Mouse (Mus musculus) cerebellum, postnatal 25 days (tissue): ENCODE measurements around the gene Clstn2.

ENCODE experiments used
- DNase-seq, 2 experiments: peaks; one replicate each; pipeline ENCODE4 v3.0.0; 2021; ENCODE audit warnings: mixed read lengths in 2 of 2

The Clstn2 gene

GRCm38 (mm10) chr9:97950378-97951006 is 82.5 kb downstream of the Clstn2 start:
- DNase-seq, result no peak

- no peak for DNase-seq
Observed at GRCm38 (mm10) chr9:97919326-97919725, 113.7 kb downstream of the Clstn2 start.

GRCm38 (mm10) chr9:97891415-97891814 is 141.6 kb downstream of the Clstn2 start:
- DNase-seq, result no peak

GRCm38 (mm10) chr9:97883336-97883735 is 149.6 kb downstream of the Clstn2 start:
- no peak for DNase-seq

GRCm38 (mm10) chr9:97867013-97867700 is 165.8 kb downstream of the Clstn2 start:
- no peak for DNase-seq

GRCm38 (mm10) chr9:97852859-97853258 is 180.1 kb downstream of the Clstn2 start:
- no peak for DNase-seq

GRCm38 (mm10) chr9:97847873-97848838 is 184.8 kb downstream of the Clstn2 start:
- DNase-seq, result no peak

GRCm38 (mm10) chr9:97842054-97842453 is 190.9 kb downstream of the Clstn2 start:
- no peak for DNase-seq

GRCm38 (mm10) chr9:97831216-97831615 is 201.8 kb downstream of the Clstn2 start:
- DNase-seq, result no peak

- DNase-seq, result no peak
Observed at GRCm38 (mm10) chr9:97829919-97830318, 203.1 kb downstream of the Clstn2 start.

GRCm38 (mm10) chr9:97827689-97828088 is 205.3 kb downstream of the Clstn2 start:
- no peak for DNase-seq

GRCm38 (mm10) chr9:97826077-97826947 is 206.7 kb downstream of the Clstn2 start:
- DNase-seq, result no peak

- DNase-seq, result no peak
Observed at GRCm38 (mm10) chr9:97817116-97817515, 215.9 kb downstream of the Clstn2 start.

- no peak for DNase-seq
Observed at GRCm38 (mm10) chr9:97816143-97816805, 216.7 kb downstream of the Clstn2 start.

- no peak for DNase-seq
Observed at GRCm38 (mm10) chr9:97813157-97813556, 219.8 kb downstream of the Clstn2 start.

- DNase-seq, result peak in 1 of 2 experiments; percentile 9
Observed at GRCm38 (mm10) chr9:97807031-97807430, 225.9 kb downstream of the Clstn2 start.

- no peak for DNase-seq
Observed at GRCm38 (mm10) chr9:97793661-97794060, 239.3 kb downstream of the Clstn2 start.

- no peak for DNase-seq
Observed at GRCm38 (mm10) chr9:97788151-97788670, 244.8 kb downstream of the Clstn2 start.

- no peak for DNase-seq
Observed at GRCm38 (mm10) chr9:97780032-97780616, 252.9 kb downstream of the Clstn2 start.

GRCm38 (mm10) chr9:97775770-97776169 is 257.2 kb downstream of the Clstn2 start:
- no peak for DNase-seq

- no peak for DNase-seq
Observed at GRCm38 (mm10) chr9:97774991-97775390, 258.0 kb downstream of the Clstn2 start.
